Mouse (Mus musculus): Measurements from ENCODE around the gene Mxi1.

The Mxi1 gene

DNA sequence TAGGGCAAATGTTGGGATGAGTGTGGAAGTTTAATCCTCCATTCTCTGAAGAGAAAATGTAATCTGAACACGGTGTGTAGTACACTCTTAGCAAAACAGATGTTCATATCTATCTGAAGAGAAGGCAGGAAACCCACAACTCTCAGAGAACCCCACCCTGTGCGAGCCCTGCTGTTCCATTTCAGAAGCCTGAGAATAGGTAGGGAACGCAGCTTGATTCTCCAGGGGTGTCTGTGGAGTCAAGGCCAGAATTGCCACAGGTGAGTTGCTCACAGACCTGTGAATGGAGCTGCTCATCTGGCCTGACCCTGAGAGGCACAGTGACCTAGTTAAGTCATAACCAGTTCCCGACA lies 10.5 kb upstream of the Mxi1 start:
- no peak for DNase-seq (ENCODE audit: low spot score in 2 of 2)

DNA sequence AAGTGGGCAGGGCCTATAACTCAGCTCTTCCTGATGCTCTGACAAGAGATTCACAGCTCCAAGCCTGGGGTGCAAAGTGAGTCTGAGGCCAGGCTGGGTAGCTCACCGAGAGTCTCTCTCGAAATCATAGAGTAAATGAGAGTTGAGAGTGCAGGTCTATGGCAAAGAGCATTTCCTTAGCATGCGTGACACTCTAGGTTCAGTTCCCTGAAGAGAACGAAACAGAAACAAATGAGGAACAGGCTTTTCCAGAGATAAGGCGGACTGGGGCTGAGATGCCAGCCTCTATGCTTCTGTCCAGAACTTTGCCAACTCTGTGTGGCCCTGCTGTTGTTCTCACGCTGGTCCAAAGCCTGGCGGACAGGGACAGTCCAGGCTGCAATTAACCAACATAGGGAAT lies 6.9 kb upstream of the Mxi1 start:
- no peak for DNase-seq (ENCODE audit: low spot score in 2 of 2)

DNA sequence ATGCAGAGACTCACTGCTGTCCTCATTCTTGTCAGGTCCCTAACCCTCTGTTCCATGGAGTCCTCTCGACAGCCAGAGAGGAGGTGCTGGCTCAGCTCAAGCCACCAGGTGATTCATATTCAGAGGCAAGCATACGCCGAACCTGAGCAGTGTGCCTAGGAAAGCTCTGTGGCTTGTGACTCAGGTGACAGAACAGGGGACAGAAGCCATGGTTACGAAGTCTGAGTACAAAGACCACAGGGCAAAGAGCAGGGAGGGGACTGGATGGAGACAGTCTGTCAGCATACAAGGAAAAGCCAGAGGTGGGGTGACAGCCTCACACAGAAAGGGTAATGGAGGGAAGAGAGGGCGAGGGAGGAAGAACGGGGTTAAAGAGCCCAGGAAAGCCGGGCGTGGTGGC lies 4.7 kb upstream of the Mxi1 start:
- no peak for DNase-seq (ENCODE audit: low spot score in 2 of 2)

DNA sequence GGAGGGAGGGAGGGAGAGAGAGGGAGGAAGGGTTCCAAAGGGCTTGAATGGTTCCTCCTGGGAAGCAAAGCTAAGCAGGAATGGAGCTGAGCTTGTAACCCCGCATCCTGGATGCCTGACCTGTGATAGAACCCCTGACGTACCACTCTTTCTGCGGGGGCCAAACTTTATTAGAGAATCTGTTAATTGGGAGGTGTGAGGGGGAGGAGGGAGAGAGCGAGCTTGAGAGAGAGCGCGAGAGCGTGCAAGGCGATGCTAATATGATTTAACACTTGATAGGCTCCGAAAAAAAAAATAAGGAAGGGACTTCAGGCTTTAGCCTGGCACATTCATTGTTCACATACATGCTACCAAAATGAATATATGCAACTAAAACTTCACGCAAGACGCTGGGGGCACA lies 3.6 kb upstream of the Mxi1 start:
- DNase-seq (ENCODE audit: low spot score in 2 of 2), result no peak

DNA sequence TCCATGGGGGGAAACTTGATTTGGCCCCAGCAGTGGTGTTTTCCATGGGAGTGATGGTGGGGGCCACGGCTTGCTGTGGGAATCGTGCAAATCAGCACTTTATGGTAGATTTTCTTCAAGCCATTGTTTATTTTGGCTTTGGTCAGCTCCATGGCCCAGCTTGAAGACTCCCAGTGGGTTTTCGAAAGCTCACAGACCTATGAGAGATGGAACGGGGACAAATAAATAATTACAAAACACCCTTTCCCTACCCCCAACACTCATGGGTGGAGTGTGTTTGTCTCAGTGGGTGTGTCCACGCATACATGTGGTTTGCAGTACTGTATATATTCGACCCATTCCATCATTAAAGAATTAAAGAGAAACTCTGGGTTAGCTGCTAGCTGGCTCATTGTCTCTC lies 3.1 kb upstream of the Mxi1 start:
- no peak for DNase-seq (ENCODE audit: low spot score in 2 of 2)

DNA sequence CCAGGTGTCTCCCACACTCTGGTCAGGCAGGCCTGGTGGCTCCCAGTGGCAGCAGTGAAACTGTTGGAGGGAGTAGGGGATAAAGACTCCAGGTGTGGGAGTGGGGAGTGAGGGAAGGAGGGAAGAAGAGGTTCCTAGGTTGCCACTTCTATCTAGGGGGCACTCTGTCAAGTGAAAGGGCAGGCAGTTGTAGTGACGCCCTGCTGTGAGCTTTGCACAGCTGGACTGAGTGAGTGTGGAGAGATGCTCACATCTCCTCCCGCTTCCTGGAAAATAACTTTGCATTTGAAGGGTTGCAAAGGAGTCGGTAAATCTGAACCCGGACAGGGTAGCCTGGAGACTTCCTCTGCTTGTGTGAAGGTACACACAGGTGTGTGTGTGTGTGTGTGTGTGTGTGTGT lies 687 bp upstream of the Mxi1 start:
- no peak for DNase-seq (ENCODE audit: low spot score in 2 of 2)

DNA sequence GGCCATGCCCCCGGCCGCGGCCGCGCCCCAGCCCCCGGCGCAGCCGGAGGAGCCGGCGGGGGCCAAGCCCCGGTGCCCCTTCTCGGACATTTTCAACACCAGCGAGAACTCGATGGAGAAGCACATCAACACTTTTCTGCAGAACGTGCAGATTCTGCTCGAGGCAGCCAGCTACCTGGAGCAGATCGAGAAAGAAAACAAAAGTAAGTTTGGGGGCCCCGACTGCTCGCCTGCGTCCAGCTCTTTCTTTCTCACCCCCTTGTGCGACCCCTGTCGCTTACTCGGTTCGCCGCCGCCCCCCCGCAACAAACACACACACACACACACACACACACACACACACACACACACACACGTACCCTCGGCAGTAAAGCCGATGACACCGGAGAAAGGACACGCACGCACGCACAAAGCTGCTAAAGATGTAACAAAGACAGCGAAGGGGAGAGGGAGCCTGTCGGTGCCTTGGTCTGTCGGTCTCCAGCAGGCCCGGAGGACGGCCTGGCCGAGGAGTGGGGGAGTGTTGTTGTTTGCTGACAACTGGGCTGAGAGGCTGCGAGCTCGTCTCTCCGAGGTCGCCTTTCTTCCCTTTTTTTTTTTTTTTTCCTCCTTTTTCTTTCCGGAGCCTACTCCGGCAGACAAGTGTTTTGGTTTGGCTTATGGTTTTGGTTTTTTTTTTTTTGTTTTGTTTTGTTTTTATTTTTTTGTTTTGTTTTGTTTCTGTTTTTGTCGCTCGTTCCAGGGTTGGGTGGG lies 629 bp downstream of the Mxi1 start:
- peak in 1 of 2 experiments; percentile 28 for DNase-seq (ENCODE audit: low spot score in 2 of 2)

DNA sequence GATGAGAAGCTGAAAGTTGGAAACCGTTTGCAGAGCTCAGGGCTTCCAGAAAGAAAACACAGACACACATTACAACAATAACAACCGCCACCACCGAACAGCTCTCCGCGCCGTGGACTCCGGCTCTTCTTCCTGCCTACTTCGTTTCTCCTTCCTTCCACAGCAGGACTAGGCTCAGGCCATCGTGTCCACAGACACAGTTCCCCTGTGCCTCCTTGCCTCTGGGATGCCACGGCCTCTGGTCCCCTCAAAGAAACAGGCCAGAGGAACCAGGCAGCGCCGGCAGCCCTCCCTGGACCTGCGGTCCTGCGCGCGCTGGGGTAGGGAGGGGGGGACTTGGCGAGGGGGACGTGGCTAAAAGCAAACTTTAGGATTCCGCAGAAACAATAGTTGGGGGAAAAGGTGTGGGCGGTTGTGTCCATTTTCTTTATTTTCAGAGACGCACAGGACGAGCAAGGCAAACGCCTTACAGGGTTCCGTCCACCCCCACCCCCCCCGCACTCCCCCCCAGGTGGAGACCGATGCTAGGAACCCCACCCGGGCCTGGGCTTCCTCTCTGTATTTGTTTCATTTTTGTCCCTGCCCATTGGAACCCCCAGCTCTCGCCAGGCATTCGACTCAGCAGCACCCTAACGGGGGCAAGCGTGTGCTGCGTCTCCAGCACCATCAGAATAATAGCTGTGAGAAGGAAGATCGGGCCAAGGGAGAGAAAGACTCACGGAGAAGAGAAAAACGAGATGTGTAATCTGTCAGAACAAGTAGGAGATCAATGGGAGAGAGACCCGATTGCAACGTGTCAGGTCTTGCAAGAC lies 1.4 kb downstream of the Mxi1 start:
- DNase-seq (ENCODE audit: low spot score in 2 of 2), result peak in 1 of 2 experiments; percentile 37

DNA sequence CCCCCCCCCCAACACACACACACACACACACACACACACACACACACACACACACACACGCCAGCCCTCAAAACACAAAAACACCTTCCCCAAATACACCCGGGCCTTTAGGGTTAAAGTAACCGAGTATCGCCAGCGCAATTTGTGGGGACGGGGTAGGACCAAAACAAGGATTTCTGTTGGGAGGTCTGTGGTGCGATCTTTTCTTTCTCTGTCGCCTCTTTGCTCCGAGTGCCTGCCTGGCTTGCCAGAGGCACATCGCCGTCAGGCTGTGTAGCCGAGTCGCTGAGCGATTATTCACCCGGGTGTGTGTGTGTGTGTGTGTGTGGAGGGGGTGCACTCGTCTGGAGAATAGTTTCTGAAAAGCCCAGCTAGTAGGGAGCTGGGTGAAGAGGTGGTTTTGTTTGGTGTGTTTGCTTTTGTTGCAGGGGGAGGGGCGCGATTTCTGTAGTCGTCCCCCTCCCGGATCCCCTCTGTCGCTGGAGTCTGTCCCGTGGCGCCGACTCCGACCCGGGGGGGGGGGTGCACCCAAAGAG lies 2.1 kb downstream of the Mxi1 start:
- peak in 1 of 2 experiments; percentile 65 for DNase-seq (ENCODE audit: low spot score in 2 of 2)

DNA sequence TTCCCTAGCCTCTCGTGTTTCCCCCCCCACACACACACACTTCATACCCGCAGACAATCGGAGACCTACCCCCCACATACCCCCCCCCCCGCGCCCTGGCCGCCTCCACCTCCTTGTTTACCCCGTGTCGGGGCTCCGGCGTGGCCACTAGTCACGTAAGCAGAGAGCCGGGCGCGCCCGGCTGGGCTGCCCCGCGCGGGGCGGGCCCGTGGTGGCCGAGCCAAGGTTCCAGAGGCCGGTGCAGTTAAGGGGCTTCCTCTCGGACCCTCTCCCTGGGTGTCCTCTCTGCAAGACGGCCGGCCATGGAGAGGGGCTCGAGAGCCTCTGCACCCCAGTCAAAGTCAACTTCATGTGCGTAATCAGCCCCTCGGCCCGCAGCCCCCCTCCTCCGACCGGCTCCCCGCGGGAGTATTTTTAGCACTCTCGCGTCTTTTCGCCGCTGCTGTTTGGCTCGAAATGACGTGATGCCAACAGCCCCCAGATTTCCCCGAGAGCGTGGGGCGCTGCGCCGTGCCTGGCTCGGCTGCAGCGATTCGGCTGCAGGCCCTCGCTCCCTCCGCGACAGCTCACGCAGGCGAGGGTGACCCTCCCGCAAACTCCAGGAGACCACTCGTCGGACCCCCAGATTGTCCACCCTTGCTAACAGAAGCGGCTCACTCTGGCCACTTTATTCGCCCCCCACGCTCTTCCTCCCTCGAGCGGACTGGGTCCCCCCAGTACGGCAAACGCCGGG lies 2.8 kb downstream of the Mxi1 start:
- peak; percentile 69 to 83 for DNase-seq (ENCODE audit: low spot score in 2 of 2)

DNA sequence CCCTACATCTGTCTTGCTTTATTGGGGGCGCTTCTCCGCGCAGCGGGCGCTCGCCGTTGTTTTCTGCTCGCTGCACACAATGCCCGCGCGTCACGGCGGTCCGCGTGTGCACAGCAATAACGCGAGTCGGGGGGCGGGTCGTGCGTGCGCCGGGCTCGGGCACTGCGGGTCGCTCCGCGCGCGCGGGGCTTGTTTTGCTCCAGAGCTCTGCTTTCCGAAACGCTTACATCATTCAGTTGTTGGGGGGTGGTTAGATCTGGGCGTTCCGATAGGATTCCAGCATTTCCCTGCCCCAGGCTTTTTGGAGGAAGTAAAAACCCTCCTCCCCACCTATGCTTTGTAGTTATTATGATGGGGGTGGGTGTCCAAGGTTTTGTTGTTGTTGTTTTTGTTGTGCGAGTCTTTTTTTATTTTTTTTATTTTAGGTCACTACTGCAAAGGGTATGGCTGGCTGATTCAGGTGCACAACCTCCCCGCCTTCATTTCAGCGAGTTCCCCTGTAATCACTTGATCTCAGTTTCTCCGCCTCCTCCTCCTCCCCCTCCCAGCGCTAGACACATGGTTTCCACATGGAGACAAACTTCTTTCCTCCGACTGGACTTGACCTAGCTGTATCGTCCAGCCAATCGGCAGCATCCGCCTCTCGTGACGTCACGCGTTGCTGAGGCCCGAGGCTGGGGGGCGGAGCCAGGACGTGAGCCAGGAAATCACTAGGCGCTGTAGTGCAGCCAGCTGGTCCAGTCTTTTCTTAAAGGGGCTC lies 3.5 kb downstream of the Mxi1 start:
- DNase-seq (ENCODE audit: low spot score in 2 of 2), result peak; percentile 98 to 100

DNA sequence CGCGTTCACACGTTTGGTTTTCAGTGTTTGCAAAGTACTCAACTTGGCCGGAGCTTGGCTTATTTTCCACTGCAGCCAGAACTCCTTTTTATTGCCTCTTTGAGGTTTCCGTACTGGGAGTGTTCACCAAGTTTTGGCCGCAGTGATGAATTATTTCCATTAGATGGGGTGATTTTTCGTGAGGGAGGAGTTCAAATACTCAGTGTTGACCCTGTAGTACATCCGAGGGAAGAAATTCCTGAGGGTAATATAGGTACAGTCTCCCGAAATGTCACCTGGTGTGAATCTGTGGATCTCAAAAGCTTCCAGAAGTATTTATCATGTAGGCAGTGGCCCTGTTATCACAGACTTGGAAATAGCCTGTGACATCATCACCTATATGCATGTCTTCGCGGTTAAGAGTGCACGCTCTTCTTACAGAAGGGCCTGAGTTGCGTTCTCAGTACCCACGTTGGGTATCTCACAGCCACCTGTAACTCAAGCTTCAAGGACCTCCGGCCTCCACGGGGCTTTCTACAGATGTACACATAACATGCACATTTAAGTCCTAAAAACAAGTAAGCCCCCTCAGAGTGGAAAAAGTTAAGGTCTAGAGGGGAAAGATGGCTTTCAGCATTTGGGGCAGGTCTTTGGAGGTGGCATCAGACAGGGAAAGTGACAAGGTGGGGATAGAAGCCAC lies 4.4 kb downstream of the Mxi1 start:
- DNase-seq (ENCODE audit: low spot score in 2 of 2), result no peak

DNA sequence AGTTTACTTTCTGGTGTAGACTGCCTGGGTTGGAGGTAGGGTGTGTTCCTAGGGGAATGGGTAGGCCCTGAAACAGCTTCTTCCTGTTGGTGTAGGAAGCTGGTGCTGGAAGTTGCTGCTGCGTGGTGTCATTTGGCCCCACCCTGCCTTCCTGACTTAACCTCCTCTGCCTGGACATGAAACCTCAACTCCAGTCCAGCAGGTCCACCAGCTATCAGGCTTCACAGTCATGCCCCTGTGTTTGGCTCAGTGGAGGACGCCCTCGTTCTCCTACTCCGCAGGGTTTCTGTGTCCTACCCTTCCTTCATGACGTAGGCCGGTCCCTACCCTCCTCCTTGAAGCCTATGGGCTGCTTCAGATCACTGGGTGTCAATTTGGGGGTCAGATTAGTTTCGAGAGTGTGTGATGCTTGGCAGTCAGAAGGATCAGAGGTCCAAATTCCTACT lies 4.9 kb downstream of the Mxi1 start:
- no peak for DNase-seq (ENCODE audit: low spot score in 2 of 2)

DNA sequence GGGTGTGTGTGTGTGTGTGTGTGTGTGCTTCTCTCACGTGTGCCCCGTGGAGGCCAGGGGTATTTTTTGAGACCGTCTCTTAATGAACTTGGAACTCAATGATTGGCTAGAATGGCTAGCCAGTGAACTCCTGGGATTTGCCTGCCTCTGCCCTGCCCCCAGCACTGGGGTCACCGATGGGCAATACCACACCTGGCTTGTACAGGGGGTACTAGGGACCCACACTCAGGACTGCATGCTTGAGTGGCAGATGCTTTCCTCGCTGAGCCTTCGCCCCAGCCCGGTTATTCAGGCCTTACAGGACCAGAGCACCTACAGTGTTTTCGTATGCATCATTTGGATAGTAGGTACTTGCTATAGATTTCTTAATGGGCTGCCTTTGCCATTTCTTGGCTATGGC lies 5.8 kb downstream of the Mxi1 start:
- DNase-seq (ENCODE audit: low spot score in 2 of 2), result no peak

DNA sequence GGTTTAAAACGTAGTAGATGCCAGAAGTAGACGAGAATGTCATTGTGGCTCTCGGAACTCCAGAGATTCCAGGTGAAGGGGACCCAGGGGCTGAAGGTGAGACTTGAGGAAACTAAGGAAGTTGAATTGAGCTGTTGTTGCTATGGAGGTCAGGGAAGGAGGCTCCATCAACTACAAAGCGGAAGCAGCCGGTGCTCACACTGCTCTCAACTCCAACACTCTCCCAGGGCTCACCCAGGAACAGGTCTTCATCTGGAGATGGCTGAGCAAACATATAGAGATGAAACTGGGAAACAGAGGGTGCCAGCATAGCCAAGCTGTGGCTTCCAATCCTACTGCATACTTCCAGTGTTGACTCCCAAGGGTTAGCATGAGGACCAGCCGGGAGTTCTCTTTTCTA lies 6.6 kb downstream of the Mxi1 start:
- no peak for DNase-seq (ENCODE audit: low spot score in 2 of 2)

DNA sequence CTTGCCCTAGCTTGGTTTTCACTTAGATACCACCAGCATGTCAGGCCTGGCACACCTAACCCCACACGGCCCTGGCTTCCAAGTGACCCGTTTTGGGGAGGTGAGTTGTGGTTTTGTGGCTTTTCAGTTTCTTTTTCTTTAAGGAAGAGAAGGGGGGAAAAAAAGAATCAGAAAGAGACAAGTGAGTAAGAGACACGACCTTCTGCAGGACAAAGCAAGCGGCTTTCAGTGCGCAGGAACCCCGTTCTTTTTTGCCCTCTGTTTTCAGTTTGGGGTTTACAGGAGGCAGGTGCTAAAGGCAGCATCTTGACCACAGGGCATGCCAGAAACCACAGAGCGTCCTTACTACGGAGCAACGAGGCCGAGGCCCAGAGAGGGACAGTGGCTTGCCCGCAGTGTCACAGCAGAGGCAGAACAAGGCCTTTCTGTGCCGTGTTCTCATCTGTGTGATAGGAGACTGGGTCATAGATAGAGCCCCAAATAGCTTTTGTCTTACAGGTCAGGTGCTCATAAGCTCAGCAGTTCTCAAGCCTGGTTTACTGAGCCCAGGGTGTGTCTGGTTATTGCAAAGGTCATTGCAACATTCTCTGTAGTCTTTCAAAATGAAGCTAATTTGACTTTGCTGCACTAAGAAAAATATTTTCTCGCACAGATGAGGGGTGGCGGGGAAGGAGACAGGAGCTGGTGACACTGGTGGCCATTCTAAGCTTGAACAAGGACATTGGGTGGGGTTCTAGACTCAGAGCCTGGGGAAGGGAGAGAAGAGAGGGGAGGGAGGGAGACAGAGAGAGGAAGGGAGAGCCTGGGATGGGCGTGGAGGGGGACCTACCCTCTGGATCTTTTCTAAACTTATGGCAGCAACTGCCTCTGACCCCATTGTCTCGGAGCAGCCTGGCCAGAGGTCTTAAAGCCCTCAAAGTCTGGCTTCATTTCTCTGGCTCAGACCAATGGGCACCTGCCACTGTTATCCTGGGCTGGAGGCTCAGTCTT lies 8.1 kb downstream of the Mxi1 start:
- DNase-seq (ENCODE audit: low spot score in 2 of 2), result no peak

DNA sequence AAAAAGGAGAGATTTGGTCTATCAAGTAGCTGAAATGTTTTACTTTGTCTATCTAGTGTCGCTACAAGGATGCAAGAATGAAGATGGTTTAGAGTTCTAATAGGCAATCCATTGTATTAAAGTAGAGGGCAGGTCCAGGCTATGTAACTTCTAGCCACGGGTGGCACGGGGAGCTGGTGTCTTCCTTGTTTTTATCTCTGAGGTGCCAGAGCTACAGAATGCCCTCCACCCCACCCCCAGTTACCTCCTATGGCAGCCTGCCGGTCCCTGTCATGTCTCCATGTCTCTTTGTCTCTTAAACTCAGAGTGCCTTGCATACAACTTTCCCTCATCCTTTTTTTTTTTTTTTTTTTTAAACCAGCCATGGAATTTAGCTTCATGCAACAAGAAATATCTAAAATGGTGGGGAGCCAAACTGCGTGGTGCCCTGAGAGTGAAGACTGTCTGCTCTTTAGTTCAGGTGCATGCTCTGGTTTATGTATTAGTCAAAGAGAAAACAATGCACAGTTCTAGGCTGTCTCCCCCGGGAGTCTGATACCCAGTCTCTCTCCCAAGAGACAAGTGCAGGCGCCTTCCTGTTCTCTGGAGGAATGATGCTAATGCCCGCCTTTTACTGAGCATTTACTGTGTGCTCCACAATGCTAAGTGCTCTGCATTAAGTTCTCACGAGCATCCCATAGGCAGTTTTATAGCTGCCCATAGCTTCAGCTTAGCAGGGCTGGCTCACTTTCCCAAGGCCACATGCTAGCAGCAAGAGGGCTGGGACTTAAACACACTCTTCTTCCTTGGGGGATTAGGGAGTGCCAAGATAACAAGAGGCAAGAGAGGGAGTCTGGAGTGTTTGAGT lies 10.2 kb downstream of the Mxi1 start:
- no peak for DNase-seq (ENCODE audit: low spot score in 2 of 2)

DNA sequence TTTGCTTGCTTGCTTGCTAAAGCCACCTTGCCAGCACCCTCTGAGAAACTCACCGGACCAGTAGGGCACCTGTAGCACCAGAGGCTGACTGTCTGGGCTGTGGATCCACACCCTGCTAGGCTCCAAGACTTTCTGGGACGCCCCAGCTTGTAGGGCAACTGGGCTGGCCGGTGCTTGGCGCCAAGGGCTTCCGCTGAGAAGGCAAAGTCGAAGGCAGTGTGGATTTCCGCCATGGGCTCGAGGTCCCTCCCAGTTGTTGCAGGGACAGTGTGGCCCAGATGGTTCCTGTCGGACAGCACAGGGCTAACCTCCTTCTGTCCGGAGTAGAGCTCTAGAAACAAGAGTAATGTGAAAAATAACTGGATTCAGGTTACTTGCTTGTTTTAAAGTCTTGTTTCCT lies 11.0 kb downstream of the Mxi1 start:
- DNase-seq (ENCODE audit: low spot score in 2 of 2), result no peak

Measured in left cerebral cortex, adult 9 months (tissue).